Mouse (Mus musculus): ENCODE measurements around the gene Sec11a.
"Not testable (repeated sequence)": the region's sequence is repeated elsewhere in the genome, so short reads cannot be mapped to it uniquely, and the experiment has no call there.

Gene Sec11a

GRCm38 (mm10) chr7:80956891-80957290, 9.3 kb upstream of the Sec11a start:
- no peak for DNase-seq (ENCODE audit: low spot score)

- no peak for DNase-seq (ENCODE audit: low spot score)
Observed at GRCm38 (mm10) chr7:80954251-80954650, 6.7 kb upstream of the Sec11a start.

GRCm38 (mm10) chr7:80952140-80952539, 4.6 kb upstream of the Sec11a start:
- DNase-seq (ENCODE audit: low spot score) = no peak

GRCm38 (mm10) chr7:80951461-80951860, 3.9 kb upstream of the Sec11a start:
- no peak for DNase-seq (ENCODE audit: low spot score)

GRCm38 (mm10) chr7:80939808-80940207, 7.8 kb downstream of the Sec11a start:
- DNase-seq (ENCODE audit: low spot score) = no peak

- DNase-seq (ENCODE audit: low spot score) = not testable (repeated sequence)
Observed at GRCm38 (mm10) chr7:80937304-80937666, 10.3 kb downstream of the Sec11a start.

GRCm38 (mm10) chr7:80936617-80937303, 10.8 kb downstream of the Sec11a start:
- DNase-seq (ENCODE audit: low spot score) = not testable (repeated sequence)

- DNase-seq (ENCODE audit: low spot score) = no peak
Observed at GRCm38 (mm10) chr7:80935834-80936233, 11.7 kb downstream of the Sec11a start.

- DNase-seq (ENCODE audit: low spot score) = no peak
Observed at GRCm38 (mm10) chr7:80932777-80933176, 14.8 kb downstream of the Sec11a start.

- DNase-seq (ENCODE audit: low spot score) = no peak
Observed at GRCm38 (mm10) chr7:80931618-80932207, 15.9 kb downstream of the Sec11a start.

GRCm38 (mm10) chr7:80923165-80923564, 24.4 kb downstream of the Sec11a start:
- DNase-seq (ENCODE audit: low spot score) = no peak

GRCm38 (mm10) chr7:80919647-80920008, 28.0 kb downstream of the Sec11a start:
- no peak for DNase-seq (ENCODE audit: low spot score)

GRCm38 (mm10) chr7:80918982-80919646, 28.5 kb downstream of the Sec11a start:
- DNase-seq (ENCODE audit: low spot score) = no peak

GRCm38 (mm10) chr7:80917916-80918465, 29.6 kb downstream of the Sec11a start:
- no peak for DNase-seq (ENCODE audit: low spot score)

GRCm38 (mm10) chr7:80912496-80912895, 35.1 kb downstream of the Sec11a start:
- DNase-seq (ENCODE audit: low spot score) = no peak

GRCm38 (mm10) chr7:80911053-80911452, 36.5 kb downstream of the Sec11a start:
- DNase-seq (ENCODE audit: low spot score) = no peak

GRCm38 (mm10) chr7:80904921-80905515, 42.6 kb downstream of the Sec11a start, which contains the start of gene Nmb:
Gene Nmb, minus strand, starts transcription at chr7:80905076.
- DNase-seq (ENCODE audit: low spot score) = peak; percentile 80

GRCm38 (mm10) chr7:80903625-80904422, 43.8 kb downstream of the Sec11a start:
- no peak for DNase-seq (ENCODE audit: low spot score)

GRCm38 (mm10) chr7:80901541-80902274, 45.9 kb downstream of the Sec11a start:
- DNase-seq (ENCODE audit: low spot score) = no peak

- peak; percentile 97 for DNase-seq (ENCODE audit: low spot score)
Observed at GRCm38 (mm10) chr7:80900944-80901501, 46.6 kb downstream of the Sec11a start, which contains the start of gene Wdr73. Gene Wdr73, minus strand, starts transcription at chr7:80901269.

- DNase-seq (ENCODE audit: low spot score) = no peak
Observed at GRCm38 (mm10) chr7:80897721-80898120, 49.9 kb downstream of the Sec11a start.
